Mouse (Mus musculus): ENCODE measurements around the gene Osbpl10. TPM values are rescaled to one million over a fixed set of nuclear protein-coding genes. Genes with fewer than 3 reads are reported as not detected.

The Osbpl10 gene
- total RNA-seq, 2 experiments from 2014 or later: 2.2 to 2.7 TPM

DNA sequence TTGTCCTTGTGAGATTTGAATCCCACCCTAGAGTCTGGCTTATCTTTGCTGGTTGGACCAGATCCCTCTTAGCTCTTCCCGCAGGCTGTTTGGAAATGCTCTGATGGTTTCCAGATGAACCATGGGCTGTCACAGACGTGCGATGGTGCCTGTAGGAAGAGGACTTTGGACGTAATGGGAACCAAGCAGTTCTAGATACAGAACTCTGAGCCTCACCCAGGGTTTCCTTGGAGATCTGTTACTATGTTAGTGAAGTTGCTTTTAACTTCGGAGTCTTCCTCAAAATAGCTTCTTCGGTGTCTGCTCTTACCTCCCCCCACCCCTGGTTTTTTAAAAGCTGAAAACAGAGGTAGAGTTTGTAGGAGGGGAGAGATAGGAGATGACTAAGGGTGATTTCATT lies 1.6 kb downstream of the Osbpl10 start:
- no peak for DNase-seq
- intact Hi-C loops (cut with DNase I): loop anchor here (1.0 kb wide), 1 partner anchor 46 kb away; no protein-coding TSS in a partner anchor

DNA sequence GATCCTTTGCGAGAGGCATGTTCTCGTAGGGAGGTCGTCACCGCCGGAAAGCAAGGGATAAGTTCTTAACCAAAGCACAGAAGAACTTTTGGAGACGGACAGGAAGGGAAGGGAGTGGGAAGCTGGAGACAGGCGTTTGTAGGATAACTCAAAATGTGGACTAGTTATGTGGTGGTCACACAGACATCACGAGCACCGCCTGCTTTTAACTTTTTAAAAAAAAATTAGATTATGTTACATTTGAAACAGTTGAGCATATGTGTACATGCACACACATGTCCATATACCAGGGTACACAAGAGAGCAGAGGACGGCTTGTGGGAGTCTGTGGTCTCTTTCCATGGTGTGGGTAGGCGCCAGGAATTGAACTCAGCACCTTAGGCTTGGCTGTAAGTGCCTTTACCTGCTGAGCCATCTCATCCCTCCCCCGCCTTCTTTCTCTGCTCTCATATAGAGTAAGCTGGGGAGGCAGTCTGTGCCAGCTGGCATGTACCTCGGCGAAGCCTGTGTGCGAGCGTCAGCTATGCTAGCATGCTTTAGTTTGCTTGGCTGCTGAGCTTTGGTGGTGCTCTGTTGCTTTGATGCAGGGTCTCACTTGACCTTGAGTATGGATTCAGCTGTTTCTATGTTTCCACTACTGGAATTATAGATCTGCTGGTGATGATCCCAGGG lies 4.5 kb downstream of the Osbpl10 start, which contains the start of gene Rps27rt:
Rps27rt (minus strand) TSS at position 51 of the 672 bp plus-strand sequence.
- intact Hi-C loops (cut with DNase I): no loop called here
- DNase-seq: no peak

DNA sequence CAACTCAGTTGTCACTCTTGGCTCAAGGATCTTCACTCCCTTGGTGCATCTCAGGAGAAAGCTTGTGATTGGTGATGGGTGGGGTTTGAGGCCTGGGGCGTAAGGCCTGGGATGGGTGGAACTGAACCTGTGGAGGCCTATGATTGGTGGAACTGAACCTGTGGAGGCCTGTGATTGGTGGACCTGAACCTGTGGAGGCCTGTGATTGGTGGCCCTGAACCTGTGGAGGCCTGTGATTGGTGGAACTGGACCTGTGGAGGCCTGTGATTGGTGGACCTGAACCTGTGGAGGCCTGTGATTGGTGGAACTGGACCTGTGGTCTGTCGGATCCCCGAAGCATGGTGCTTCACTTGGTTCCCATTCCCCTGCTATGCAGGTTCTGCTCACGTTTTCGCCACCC lies 7.4 kb downstream of the Osbpl10 start:
- no peak for DNase-seq
- intact Hi-C loops (cut with DNase I): no loop called here

DNA sequence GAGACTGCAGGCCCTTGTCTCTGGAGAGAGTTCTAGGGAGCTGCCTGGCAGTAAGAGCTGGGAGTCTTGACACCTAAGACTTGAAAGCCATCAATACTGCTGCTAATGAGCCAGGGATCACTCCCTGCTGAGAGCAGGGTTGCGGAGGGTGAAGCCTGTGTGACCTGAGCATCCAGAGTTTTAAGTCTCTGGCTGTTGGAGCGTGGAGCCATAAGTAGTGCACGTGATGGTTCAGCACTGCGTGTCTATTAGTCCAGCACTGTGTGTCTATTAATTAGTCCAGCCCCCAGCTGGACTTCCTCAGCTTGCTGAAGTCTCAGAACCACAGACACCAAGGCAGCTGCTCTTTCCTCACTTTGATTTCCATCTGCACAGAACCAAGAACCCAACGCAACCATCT lies 8.0 kb downstream of the Osbpl10 start:
- intact Hi-C loops (cut with DNase I): no loop called here
- no peak for DNase-seq

DNA sequence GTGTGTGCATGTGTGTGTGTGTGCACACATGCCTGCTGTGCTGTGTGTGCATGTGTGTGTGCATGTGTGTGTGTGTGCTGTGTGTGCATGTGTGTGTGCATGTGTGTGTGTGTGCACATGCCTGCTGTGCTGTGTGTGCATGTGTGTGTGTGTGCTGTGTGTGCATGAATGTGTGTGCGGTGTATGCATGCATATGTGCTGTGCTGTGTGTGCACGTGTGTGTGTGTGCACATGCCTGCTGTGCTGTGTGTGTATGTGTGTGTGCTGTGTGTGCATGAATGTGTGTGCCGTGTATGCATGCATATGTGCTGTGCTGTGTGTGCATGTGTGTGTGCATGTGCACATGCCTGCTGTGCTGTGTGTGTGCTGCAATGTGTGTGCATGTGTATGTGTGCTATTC lies 9.7 kb downstream of the Osbpl10 start:
- DNase-seq: no peak
- intact Hi-C loops (cut with DNase I): no loop called here

DNA sequence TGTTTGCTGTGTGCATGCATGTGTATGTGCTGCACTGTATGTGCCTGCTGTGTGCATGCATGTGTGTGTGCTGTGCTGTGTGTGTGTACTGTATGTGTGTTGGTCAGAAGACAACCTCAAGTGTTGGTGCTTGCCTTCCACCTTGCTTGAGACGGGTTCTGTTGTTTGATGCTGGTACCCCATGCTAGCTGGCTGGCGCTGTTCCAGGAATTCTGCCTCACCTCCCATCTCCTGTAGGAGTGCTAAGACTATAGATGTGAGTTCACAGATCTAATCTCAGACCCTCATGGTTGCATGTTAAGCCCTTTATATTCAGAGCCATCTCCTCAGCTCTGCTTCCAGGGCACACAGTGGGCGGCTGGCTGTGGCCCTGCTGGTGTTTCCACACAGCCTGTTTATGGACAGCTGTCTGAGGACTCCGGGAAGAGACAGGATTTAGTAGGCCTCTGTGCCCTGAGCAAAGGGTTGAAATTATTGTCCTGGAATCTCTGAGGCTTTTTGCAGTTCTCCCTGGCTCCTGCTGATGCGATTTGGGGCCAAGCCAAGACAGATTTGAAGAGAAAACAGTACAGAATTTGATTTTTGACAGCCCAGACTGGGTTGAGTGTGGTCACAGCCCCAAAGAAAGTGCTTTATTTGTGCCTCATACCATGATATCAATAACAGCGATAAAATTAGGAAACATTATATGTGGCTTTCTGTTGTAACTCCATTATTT lies 10.4 kb downstream of the Osbpl10 start:
- DNase-seq: no peak
- intact Hi-C loops (cut with DNase I): no loop called here

DNA sequence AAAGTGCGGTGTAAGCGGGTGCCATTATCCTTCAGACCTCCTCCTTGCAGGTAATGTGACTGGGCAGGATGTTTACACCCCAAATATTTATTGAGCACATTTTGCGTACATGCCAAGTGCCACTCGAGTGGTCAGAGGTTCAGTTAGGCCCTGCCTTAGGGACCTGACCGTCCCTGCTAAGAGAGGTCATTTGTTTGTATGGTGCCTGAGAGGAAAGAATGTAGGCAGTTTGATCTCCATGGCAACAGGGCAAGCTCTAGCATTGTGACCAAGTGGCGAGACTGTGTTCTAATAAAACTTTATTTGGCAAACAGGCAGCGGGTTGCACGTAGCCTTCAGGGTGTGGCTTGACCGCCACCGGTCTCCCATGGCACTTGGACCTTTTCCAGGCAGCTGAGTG lies 12.1 kb downstream of the Osbpl10 start:
- DNase-seq: no peak
- intact Hi-C loops (cut with DNase I): no loop called here

DNA sequence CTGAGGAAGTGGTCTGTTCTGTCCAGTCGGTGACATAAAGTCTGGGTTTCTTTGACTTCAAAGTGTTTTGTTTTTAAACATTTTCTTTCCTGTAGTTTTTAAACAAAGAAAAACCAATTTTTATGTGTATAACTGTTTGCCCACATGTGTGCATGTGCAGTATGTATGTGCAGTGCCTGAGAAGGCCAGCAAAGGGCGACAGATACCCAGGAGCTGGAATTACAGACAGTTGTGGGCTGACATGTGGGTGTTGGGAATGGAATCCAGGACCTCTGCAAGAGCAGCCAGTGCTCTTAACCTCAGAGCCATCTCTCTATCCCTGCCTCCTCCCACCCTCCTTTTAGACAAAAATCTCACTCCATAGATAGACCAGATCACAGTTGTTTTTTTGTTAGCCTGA lies 14.2 kb downstream of the Osbpl10 start:
- intact Hi-C loops (cut with DNase I): no loop called here
- no peak for DNase-seq

DNA sequence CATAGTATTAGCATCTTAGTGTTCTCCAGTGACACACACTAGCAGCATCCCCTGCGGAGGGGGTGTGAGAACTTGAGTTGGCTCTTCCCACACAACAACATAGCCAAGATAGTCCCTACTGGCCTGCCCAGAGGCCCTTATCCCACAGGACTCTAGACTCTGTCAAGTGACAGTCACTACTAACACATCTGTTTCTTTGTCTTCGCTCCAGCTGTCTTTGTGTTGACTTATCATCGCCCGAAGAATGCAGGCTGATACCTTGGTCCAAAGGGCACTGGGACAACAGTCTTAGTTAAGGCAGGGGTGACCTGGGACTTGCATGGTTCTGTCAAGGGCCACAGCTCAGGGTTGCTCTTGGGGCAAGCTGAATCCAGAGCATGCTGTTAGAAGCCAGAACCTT lies 16.9 kb downstream of the Osbpl10 start:
- DNase-seq: no peak
- intact Hi-C loops (cut with DNase I): no loop called here

DNA sequence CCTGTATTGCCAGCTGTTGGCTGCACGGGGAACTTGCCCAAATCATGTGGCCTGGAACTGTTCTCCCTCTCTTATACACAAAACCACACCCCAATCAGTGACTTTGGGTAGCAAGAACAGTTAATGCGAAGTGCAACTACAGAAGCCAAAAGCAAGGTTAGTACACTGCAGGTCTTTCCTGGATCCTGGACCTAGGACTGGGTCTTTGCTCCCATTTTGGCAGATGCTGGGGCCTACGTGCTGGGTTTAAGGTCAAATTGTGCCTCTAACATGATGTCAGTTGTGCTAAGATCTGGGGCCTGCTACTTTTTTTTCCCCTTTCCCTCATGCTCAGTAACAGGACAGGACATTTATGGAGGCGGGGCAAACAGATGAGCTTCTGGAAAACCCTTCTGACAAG lies 17.3 kb downstream of the Osbpl10 start:
- DNase-seq: no peak
- intact Hi-C loops (cut with DNase I): no loop called here

DNA sequence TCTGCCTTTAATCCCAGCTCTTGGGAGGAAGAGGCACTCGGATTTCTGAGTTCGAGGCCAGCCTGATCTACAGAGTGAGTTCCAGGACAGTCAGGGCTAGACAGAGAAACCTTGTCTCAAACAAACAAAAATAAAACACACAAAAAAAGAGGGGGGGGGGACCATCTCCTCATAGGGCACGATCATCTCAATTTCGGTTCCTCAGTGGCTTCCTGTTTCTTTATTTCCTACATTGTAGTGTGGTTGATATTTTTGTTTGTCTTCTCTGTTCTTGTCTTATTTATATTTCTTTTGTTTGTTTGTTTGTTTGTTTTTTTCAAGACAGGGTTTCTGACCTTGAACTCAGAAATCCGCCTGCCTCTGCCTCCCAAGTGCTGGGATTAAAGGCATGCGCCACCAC lies 18.1 kb downstream of the Osbpl10 start:
- DNase-seq: no peak
- intact Hi-C loops (cut with DNase I): no loop called here

DNA sequence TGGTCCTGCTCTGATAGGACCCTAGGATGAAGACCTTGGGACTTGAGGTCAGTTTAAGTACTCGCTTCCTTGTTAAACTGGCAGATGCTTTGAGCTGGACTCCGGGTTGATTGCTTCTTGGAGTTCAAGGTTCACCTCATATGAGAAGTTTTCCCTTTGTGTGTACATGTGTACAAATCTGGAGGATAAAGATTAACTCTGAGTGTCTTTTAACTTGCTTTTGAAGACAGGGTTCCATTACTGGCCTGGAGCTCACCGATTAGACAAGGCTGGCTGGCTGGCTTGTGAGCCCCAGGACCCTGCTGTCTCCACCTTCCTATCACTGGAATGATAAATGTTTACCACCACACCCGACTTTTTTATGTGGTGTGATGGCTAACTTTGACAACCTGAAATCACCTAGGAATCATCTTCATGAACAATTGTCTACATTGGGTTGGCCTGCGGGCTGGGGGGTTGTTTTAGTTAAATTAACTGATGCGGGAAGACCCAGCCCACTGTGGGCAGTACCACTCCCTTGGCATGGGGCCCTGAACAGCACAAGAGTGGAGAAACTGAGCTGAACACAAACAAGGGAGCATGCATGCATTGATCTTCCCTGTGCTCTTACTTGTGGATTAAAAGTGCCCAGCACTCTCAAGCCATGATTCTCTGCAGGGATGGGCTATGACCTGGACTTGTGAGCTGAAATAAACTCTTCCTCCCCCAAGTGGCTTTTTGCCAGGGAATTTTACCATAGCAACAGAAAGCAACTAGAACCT lies 20.8 kb downstream of the Osbpl10 start:
- intact Hi-C loops (cut with DNase I): no loop called here
- no peak for DNase-seq

DNA sequence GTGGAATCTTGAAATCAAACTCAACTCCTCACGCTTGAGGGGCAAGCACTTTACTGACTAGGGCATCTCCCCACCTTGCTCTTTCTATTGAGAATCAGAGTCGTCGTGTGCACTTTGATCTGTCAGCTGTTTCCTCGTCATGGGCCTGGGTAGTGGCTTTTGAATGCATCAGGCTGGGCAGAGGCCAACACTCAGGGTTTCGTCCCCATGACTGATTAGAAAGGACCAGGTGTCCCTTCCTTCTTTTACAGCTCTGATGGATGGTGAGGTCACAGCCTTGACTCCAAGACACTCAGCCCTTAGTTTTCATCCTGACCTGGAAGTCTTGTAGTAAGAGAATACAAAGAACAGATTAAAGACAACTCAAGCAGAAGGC lies 21.4 kb downstream of the Osbpl10 start:
- DNase-seq: no peak
- intact Hi-C loops (cut with DNase I): no loop called here

DNA sequence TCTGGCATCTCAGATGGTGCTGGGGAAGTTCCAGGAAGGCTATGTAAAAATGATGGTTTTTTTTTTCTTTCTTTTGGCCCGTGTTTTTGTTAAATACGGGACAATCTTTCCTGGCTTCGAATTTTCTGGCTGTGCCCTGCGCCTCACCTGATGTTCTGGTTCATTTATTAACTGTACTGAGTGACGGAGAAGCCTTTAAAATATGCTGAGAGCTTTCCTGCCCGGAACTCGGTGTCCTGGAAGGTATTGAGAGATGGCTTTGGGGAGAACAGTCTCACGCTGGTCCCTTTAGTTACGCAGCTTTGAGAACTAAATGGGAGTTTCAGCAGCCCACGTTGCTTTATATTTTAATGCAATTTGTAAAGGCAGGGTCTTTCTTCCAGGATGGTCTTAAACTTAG lies 27.1 kb downstream of the Osbpl10 start:
- intact Hi-C loops (cut with DNase I): no loop called here
- no peak for DNase-seq

DNA sequence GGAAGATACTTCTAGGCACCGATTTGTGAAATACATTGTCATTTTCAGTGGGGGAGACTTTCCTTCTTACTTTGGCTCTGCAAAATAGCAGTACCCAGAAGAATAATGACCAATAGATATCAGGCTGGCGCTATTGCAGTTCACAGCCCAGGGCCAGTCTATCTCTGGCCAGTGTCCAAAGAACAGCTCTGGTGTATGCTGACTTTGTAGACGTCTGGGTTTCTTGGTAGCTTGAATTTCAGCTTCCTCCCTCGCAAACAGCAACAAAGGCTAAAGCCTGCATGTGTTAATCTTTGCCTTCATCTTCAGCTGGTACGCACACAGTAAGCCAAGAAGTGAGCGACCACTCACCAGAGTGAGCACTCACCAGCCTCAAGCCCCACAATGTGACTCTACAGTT lies 29.4 kb downstream of the Osbpl10 start:
- intact Hi-C loops (cut with DNase I): no loop called here
- DNase-seq: no peak

DNA sequence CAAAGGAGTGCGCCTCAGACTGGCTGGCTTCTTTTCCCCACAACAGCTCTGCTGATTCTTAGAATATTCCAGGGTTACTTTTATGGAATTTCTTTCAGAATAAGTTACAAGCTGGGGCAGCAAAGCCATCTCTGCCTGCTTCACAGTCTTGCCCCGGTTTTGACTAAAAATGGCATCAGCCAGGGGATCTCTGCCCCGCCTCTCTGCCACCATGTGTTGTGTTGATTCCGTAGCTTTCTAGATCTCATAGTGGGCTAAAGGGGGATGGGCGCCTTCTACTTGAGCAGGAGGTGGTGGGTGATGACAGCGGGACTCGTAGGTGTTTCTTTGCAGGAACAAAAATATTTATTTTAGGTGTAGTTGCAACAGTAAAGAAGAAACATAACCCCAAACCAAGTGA lies 29.8 kb downstream of the Osbpl10 start:
- DNase-seq: no peak
- intact Hi-C loops (cut with DNase I): no loop called here

DNA sequence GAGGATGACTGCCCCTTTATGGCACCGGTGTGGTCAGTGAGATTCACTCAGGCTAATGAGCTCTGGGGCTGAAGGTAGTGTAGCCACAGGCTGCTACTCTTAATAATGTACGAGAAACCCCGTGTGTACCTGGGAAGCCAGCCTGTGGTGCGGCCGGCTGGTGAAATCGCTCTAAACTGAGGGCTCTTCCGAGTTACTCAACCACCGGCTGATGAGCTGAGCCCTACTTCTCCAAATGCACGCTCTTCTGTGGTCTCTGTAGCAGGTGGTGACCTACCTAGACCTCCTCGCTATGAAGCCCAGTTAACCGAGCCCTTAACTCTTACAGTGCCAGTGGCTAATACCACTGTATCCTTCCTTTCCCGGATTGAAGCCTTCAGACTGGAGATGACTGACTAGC lies 34.0 kb downstream of the Osbpl10 start:
- DNase-seq: no peak
- intact Hi-C loops (cut with DNase I): no loop called here

DNA sequence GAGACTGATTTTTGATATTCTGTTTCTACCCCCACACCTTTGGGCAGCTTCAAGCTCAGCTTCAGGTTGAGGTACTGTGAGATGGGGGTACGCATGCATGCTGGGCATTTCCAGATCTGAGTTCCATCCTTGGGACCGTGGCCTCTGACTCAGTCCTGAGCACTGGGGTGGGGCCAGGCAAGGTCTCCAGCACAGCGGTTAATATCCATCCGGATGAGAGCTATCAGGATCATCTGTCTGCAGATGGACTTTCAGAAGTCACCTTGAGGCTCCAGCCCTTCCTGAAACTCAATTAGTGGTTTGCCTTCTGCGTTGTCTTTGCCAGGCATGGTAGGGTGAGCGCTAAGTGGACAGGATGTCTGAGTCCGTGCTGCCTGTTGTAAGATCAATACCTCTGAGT lies 41.8 kb downstream of the Osbpl10 start:
- no peak for DNase-seq
- intact Hi-C loops (cut with DNase I): no loop called here

DNA sequence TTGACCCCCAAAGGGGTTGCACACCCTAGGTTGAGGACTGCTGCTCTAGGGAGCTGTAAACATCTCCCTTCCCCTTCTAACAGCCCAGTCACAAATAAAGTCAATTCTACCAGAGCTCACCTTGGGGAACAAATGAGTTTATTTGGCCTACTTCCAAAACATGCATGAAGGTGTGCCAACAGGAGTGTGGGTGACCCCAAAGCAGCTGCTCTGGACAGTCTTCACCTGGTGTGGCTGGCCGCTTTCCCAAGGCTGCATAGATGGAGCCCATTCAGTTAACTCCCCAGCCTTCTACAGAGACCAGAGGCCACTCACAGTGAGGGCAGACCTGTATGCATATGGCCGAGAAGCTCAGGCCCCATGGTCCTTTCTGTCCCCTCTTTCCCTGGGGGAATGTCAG lies 43.0 kb downstream of the Osbpl10 start:
- intact Hi-C loops (cut with DNase I): no loop called here
- DNase-seq: no peak

DNA sequence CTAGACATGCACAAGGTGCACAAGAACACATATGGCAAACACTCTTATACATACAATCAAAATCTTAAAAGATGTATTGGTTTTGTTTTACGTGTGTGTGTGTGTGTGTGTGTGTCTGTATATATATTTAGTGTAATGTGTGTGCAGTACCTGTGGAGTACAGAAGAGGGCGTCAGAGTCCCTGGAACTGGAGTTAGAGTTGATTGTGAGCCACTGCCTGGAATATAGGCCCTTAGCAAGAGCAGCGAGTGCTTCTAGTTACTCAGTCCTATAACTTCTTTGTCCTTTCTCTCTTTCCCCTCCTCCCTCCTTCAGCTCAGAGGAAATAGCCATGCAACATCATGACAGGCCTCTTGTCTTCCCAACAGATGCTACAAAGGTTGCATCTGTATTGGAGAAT lies 44.8 kb downstream of the Osbpl10 start:
- intact Hi-C loops (cut with DNase I): no loop called here

DNA sequence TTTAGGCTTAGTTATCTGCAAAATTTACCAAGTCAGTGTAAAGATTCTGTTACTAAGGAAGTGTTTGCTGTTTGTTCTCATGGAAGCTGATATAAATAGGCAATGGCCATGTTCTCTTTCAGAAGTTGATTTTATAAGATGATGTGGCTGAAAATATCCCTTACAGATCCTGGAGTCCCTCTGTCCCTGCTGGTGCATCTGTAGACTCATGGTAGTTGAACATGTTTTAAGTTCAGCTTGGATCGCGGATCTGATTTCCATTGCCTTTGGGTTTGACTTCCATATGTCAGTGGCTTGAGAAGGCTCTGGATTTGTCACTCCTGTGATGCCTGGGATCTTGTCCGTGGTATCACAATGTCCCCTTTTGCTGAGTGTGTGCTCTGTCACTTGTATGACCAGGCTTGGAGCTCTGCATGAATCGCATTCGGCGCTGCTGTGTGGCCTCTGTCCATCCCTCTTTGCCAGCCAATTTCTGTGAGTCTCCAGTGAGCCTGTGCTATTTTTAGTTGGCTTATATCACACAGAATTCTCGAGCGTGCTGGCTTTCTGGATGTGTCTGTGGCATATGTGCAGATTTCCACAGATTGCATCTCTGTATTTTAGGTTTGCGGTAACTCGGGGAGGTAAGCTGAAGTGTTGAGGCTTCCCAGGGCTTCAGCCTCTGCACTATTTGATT lies 45.5 kb downstream of the Osbpl10 start:
- DNase-seq: peak; percentile 14 to 19

More for the DNA sequence above, 44.8 kb downstream of the Osbpl10 start:
- DNase-seq: no peak

More for the DNA sequence above, 45.5 kb downstream of the Osbpl10 start:
- intact Hi-C loops (cut with DNase I): no loop called here
